Mouse (Mus musculus) erythroblast, adult 5-6 weeks (primary cell): ENCODE measurements around the gene Fry. TPM values are rescaled to one million over a fixed set of nuclear protein-coding genes. Genes with fewer than 3 reads are reported as not detected.

Source experiments
- ATAC-seq: replicated peaks from 2 replicates; pipeline ENCODE4 v1.8.0; 2016; ENCODE audit warnings: moderate number of reproducible peaks, mild to moderate bottlenecking, moderate TSS enrichment, inconsistent platforms; ENCODE audit not compliant: poor library complexity, low FRiP score, severe bottlenecking
- total RNA-seq, 2 experiments: library from RNA; stranded (forward) in 1 of 2; stranded (reverse) in 1 of 2; fragments of 150-400 nt in 1 of 2; fragments of 200-764, 138-1000 nt in 1 of 2; gene quantifications; 2 replicates each; pipeline versions ENCODE4 v1.2.3 to v1.2.4; 2015 to 2017; ENCODE audit warnings: low replicate concordance in 2 of 2

Fry gene
- total RNA-seq, 2 experiments from 2014 or later = 16.1 to 16.4 TPM

- ATAC-seq = no peak
Observed at GRCm38 (mm10) chr5:150125920-150126319, 7.5 kb downstream of the Fry start.

- no peak for ATAC-seq
Observed at GRCm38 (mm10) chr5:150128432-150128831, 10.0 kb downstream of the Fry start.

- no peak for ATAC-seq
Observed at GRCm38 (mm10) chr5:150130144-150130543, 11.7 kb downstream of the Fry start.

GRCm38 (mm10) chr5:150131166-150131565 lies 12.7 kb downstream of the Fry start:
- ATAC-seq = no peak

- ATAC-seq = no peak
Observed at GRCm38 (mm10) chr5:150134651-150135050, 16.2 kb downstream of the Fry start.

- no peak for ATAC-seq
Observed at GRCm38 (mm10) chr5:150135529-150135928, 17.1 kb downstream of the Fry start.

GRCm38 (mm10) chr5:150137772-150138451 lies 19.5 kb downstream of the Fry start:
- ATAC-seq = peak; percentile 78; the same call in 1 of the 2 replicates

- ATAC-seq = no peak
Observed at GRCm38 (mm10) chr5:150140513-150140912, 22.1 kb downstream of the Fry start.

GRCm38 (mm10) chr5:150145967-150146366 lies 27.5 kb downstream of the Fry start:
- ATAC-seq = no peak

GRCm38 (mm10) chr5:150146612-150147011 lies 28.2 kb downstream of the Fry start:
- no peak for ATAC-seq

GRCm38 (mm10) chr5:150149725-150150124 lies 31.3 kb downstream of the Fry start:
- no peak for ATAC-seq

- no peak for ATAC-seq
Observed at GRCm38 (mm10) chr5:150150986-150151385, 32.5 kb downstream of the Fry start.

- ATAC-seq = no peak
Observed at GRCm38 (mm10) chr5:150152071-150152879, 33.8 kb downstream of the Fry start.

GRCm38 (mm10) chr5:150152880-150153281 lies 34.4 kb downstream of the Fry start:
- ATAC-seq = no peak

- ATAC-seq = no peak
Observed at GRCm38 (mm10) chr5:150155388-150155787, 36.9 kb downstream of the Fry start.

- no peak for ATAC-seq
Observed at GRCm38 (mm10) chr5:150156063-150156786, 37.8 kb downstream of the Fry start.

- ATAC-seq = peak; percentile 66; the same call in 1 of the 2 replicates
Observed at GRCm38 (mm10) chr5:150157682-150158081, 39.2 kb downstream of the Fry start.

GRCm38 (mm10) chr5:150159151-150159550 lies 40.7 kb downstream of the Fry start:
- no peak for ATAC-seq

- no peak for ATAC-seq
Observed at GRCm38 (mm10) chr5:150161193-150161592, 42.7 kb downstream of the Fry start.

GRCm38 (mm10) chr5:150161898-150162297 lies 43.5 kb downstream of the Fry start:
- ATAC-seq = no peak

GRCm38 (mm10) chr5:150164671-150165070 lies 46.2 kb downstream of the Fry start:
- ATAC-seq = no peak
